Mouse (Mus musculus) neural tube, embryonic 15.5 days (tissue): Measurements from ENCODE around the gene Cdon. TPM values are rescaled to one million over a fixed set of nuclear protein-coding genes. Genes with fewer than 3 reads are reported as not detected.

Experiments
- ATAC-seq: fragments of 200-750 bp; cut with Nextera tagmentation; 2 replicates; pipeline ENCODE4 v1.8.0; 2017; ENCODE audit warnings: mild to moderate bottlenecking, moderate TSS enrichment, moderate library complexity; ENCODE audit not compliant: low FRiP score
- H3K27ac ChIP-seq: fragments of 300-500 bp; sonication (generic); replicated peaks from 2 replicates; pipeline ENCODE4 v1.5.1; 2015; ENCODE audit warnings: mild to moderate bottlenecking, inconsistent platforms
- H3K27me3 ChIP-seq: fragments of 300-500 bp; sonication (generic); replicated peaks from 2 replicates; pipeline ENCODE4 v1.6.1; 2015; ENCODE audit warnings: inconsistent platforms
- H3K36me3 ChIP-seq: fragments of 300-500 bp; sonication (generic); 2 replicates; pipeline ENCODE4 v1.6.1; 2015; ENCODE audit warnings: inconsistent platforms
- H3K4me1 ChIP-seq: fragments of 300-500 bp; sonication (generic); 2 replicates; pipeline ENCODE4 v1.6.1; 2015; ENCODE audit warnings: inconsistent platforms
- H3K4me2 ChIP-seq: fragments of 300-500 bp; sonication (generic); 2 replicates; pipeline ENCODE4 v1.6.1; 2015; ENCODE audit warnings: inconsistent platforms, mild to moderate bottlenecking, moderate library complexity
- H3K4me3 ChIP-seq: fragments of 300-500 bp; sonication (generic); replicated peaks from 2 replicates; pipeline ENCODE4 v1.5.1; 2015; ENCODE audit warnings: mild to moderate bottlenecking, inconsistent platforms
- H3K9ac ChIP-seq: fragments of 300-500 bp; sonication (generic); replicated peaks from 2 replicates; pipeline ENCODE4 v1.6.1; 2015; ENCODE audit warnings: mild to moderate bottlenecking, inconsistent platforms
- H3K9me3 ChIP-seq: fragments of 300-500 bp; sonication (generic); replicated peaks from 2 replicates; pipeline ENCODE4 v1.6.1; 2016; ENCODE audit warnings: inconsistent platforms
- WGBS: fragments of 180-500 bp; shearing (Covaris S2); methylation state at CpG from one replicate; pipeline ENCODE4 v1.1.7; 2015; ENCODE audit warnings: mixed read lengths; 5-methylcytosine and 5-hydroxymethylcytosine counted together
- polyA plus RNA-seq: library from polyadenylated mRNA; unstranded; fragments of >200 nt; fragmentation: Nextera tagmentation; extraction: Ambion mirVana; gene quantifications from 2 replicates; pipeline ENCODE4 v1.2.1, GENCODE M21; 2015

Gene Cdon
- polyA plus RNA-seq, 1 experiment from 2014 or later, result 3.6 TPM

DNA sequence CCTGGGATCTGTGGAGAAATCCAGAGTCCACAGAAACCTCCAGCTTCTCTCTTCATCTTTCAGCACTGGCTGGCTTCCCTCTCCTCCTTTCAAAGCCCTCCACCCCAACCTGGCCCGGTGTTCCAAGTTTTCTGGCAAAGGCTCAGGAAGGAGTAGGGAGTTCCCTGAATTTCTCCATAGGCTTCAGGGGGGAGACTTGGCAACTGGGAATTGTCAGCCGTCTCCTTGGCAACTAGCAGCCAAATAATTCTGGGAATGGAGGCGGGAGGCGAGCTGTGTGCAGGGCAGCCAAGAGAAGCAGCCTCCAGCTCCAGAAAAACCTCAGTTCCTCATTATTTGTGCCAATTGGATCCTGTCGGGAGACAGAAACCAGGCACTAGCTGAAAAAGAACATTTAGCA is 102.6 kb downstream of the Cdon start:
- H3K9me3 ChIP-seq, result no peaks in the 10 kb centered on the region
- 17% methylated on average over 5 of the region's 5 CpGs for WGBS
- H3K36me3 ChIP-seq, result no peaks in the 10 kb centered on the region
- H3K4me2 ChIP-seq, result peak overlapping the region; percentile 20; the same call in 1 of the 2 replicates
- H3K9ac ChIP-seq, result no peak overlapping the region
- peaks cover 12% of the 10 kb centered on the region for H3K4me1 ChIP-seq
- H3K27me3 ChIP-seq, result no peaks in the 10 kb centered on the region
- peak; percentile 78 for ATAC-seq
- H3K27ac ChIP-seq, result peak overlapping the region; percentile 58
- no peak overlapping the region for H3K4me3 ChIP-seq

- WGBS, result 16% methylated on average over 7 of the region's 7 CpGs
- Histone ChIP-seq H3K27me3 (no peaks in the 10 kb centered on the region), H3K4me2 (peak overlapping the region; percentile 20), H3K27ac (peak overlapping the region; percentile 58), H3K9me3 (no peaks in the 10 kb centered on the region), H3K4me1 (peaks cover 14% of the 10 kb centered on the region), H3K4me3 (no peak overlapping the region), H3K9ac (no peak overlapping the region), H3K36me3 (no peaks in the 10 kb centered on the region)
- peak; percentile 78 for ATAC-seq
Observed at GRCm38 (mm10) chr9:35523941-35524411, 103.0 kb downstream of the Cdon start.

- Histone ChIP-seq H3K4me2 (no peak overlapping the region), H3K9me3 (no peaks in the 10 kb centered on the region), H3K36me3 (no peaks in the 10 kb centered on the region), H3K4me3 (no peak overlapping the region), H3K27ac (peak overlapping the region; percentile 61), H3K9ac (no peak overlapping the region), H3K4me1 (peaks cover 10% of the 10 kb centered on the region), H3K27me3 (no peaks in the 10 kb centered on the region)
- WGBS, result 51% methylated on average over 3 of the region's 3 CpGs
- peak; percentile 85 for ATAC-seq
Observed at GRCm38 (mm10) chr9:35529141-35529540, 108.2 kb downstream of the Cdon start.

GRCm38 (mm10) chr9:35529796-35530195 is 108.9 kb downstream of the Cdon start:
- no peak overlapping the region for H3K4me2 ChIP-seq
- no peaks in the 10 kb centered on the region for H3K27me3 ChIP-seq
- H3K9ac ChIP-seq, result no peak overlapping the region
- H3K9me3 ChIP-seq, result no peaks in the 10 kb centered on the region
- H3K4me3 ChIP-seq, result no peak overlapping the region
- 0 out of 2 replicates have a peak overlapping the region, but pooled peaks have one; percentile 37 for H3K27ac ChIP-seq
- ATAC-seq, result no peak
- WGBS, result 19% methylated on average over 1 of the region's 1 CpGs
- H3K36me3 ChIP-seq, result no peaks in the 10 kb centered on the region
- H3K4me1 ChIP-seq, result peaks cover 8% of the 10 kb centered on the region

- Histone ChIP-seq H3K4me1 (peaks cover 8% of the 10 kb centered on the region), H3K4me2 (no peak overlapping the region), H3K9me3 (no peaks in the 10 kb centered on the region), H3K27ac (no peak overlapping the region), H3K4me3 (no peak overlapping the region), H3K9ac (no peak overlapping the region), H3K36me3 (no peaks in the 10 kb centered on the region), H3K27me3 (no peaks in the 10 kb centered on the region)
- no peak for ATAC-seq
- WGBS, result 63% methylated on average over 9 of the region's 9 CpGs
Observed at GRCm38 (mm10) chr9:35533266-35533665, 112.3 kb downstream of the Cdon start.

- no peak overlapping the region for H3K27ac ChIP-seq
- ATAC-seq, result peak; percentile 89
- no peak overlapping the region for H3K4me2 ChIP-seq
- 7% methylated on average over 2 of the region's 2 CpGs for WGBS
- no peaks in the 10 kb centered on the region for H3K27me3 ChIP-seq
- no peak overlapping the region for H3K4me3 ChIP-seq
- no peaks in the 10 kb centered on the region for H3K4me1 ChIP-seq
- no peak overlapping the region for H3K9ac ChIP-seq
- no peaks in the 10 kb centered on the region for H3K9me3 ChIP-seq
- H3K36me3 ChIP-seq, result no peaks in the 10 kb centered on the region
Observed at GRCm38 (mm10) chr9:35535110-35535509, 114.2 kb downstream of the Cdon start.

- H3K4me1 ChIP-seq, result no peaks in the 10 kb centered on the region
- 79% methylated on average over 4 of the region's 4 CpGs for WGBS
- no peak overlapping the region for H3K9ac ChIP-seq
- 0 out of 2 replicates have a peak, but pooled peaks cover 5% of the 10 kb centered on the region for H3K36me3 ChIP-seq
- H3K9me3 ChIP-seq, result no peaks in the 10 kb centered on the region
- no peaks in the 10 kb centered on the region for H3K27me3 ChIP-seq
- no peak overlapping the region for H3K4me2 ChIP-seq
- H3K4me3 ChIP-seq, result no peak overlapping the region
- H3K27ac ChIP-seq, result no peak overlapping the region
- no peak for ATAC-seq
Observed at GRCm38 (mm10) chr9:35535876-35536275, 114.9 kb downstream of the Cdon start.

GRCm38 (mm10) chr9:35539001-35539750 is 118.2 kb downstream of the Cdon start:
- WGBS, result 76% methylated on average over 13 of the region's 13 CpGs
- Histone ChIP-seq H3K4me2 (no peak overlapping the region), H3K36me3 (peaks cover 20% of the 10 kb centered on the region), H3K4me3 (no peak overlapping the region), H3K9me3 (no peaks in the 10 kb centered on the region), H3K27ac (no peak overlapping the region), H3K27me3 (no peaks in the 10 kb centered on the region), H3K9ac (no peak overlapping the region), H3K4me1 (no peaks in the 10 kb centered on the region)
- no peak for ATAC-seq

- H3K4me1 ChIP-seq, result no peaks in the 10 kb centered on the region
- 91% methylated on average over 5 of the region's 5 CpGs for WGBS
- no peak for ATAC-seq
Observed at GRCm38 (mm10) chr9:35541024-35541423, 120.1 kb downstream of the Cdon start.

DNA sequence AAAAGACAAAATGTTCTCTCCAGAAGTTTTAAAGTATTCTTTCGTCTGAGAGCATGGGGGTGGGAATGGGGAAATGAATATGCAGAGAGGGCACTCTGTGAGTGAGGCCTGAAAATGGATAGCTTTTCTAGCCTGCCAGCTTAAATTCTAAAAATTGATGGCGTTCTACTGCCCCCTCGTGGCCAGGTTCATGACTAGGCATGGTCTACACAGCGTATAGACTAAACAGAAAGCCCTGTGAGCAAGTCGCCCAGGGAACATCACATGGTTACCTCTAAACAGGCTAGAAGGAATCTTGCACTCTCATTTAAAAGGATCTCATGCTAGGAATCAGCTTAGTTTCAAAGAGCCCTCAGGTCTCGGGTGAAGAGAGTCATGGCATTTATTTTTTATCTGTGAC is 120.6 kb downstream of the Cdon start:
- peak; percentile 73 for ATAC-seq
- peaks cover 41% of the 10 kb centered on the region for H3K36me3 ChIP-seq
- H3K4me2 ChIP-seq, result no peak overlapping the region
- no peak overlapping the region for H3K9ac ChIP-seq
- H3K4me1 ChIP-seq, result no peaks in the 10 kb centered on the region
- H3K27ac ChIP-seq, result no peak overlapping the region
- H3K9me3 ChIP-seq, result no peaks in the 10 kb centered on the region
- no peaks in the 10 kb centered on the region for H3K27me3 ChIP-seq
- H3K4me3 ChIP-seq, result no peak overlapping the region
- WGBS, result 9% methylated on average over 6 of the region's 6 CpGs

More at GRCm38 (mm10) chr9:35541024-35541423, 120.1 kb downstream of the Cdon start:
- Histone ChIP-seq H3K27ac (no peak overlapping the region), H3K9me3 (no peaks in the 10 kb centered on the region), H3K4me2 (no peak overlapping the region), H3K27me3 (no peaks in the 10 kb centered on the region), H3K4me3 (no peak overlapping the region), H3K36me3 (peaks cover 37% of the 10 kb centered on the region), H3K9ac (no peak overlapping the region)

- Histone ChIP-seq H3K27ac (no peak overlapping the region), H3K4me2 (no peak overlapping the region), H3K4me3 (no peak overlapping the region), H3K27me3 (no peaks in the 10 kb centered on the region), H3K9me3 (no peaks in the 10 kb centered on the region), H3K9ac (no peak overlapping the region), H3K4me1 (no peaks in the 10 kb centered on the region), H3K36me3 (peaks cover 46% of the 10 kb centered on the region)
- no peak for ATAC-seq
- WGBS, result 79% methylated on average over 6 of the region's 6 CpGs
Observed at GRCm38 (mm10) chr9:35541941-35542340, 121.0 kb downstream of the Cdon start.

DNA sequence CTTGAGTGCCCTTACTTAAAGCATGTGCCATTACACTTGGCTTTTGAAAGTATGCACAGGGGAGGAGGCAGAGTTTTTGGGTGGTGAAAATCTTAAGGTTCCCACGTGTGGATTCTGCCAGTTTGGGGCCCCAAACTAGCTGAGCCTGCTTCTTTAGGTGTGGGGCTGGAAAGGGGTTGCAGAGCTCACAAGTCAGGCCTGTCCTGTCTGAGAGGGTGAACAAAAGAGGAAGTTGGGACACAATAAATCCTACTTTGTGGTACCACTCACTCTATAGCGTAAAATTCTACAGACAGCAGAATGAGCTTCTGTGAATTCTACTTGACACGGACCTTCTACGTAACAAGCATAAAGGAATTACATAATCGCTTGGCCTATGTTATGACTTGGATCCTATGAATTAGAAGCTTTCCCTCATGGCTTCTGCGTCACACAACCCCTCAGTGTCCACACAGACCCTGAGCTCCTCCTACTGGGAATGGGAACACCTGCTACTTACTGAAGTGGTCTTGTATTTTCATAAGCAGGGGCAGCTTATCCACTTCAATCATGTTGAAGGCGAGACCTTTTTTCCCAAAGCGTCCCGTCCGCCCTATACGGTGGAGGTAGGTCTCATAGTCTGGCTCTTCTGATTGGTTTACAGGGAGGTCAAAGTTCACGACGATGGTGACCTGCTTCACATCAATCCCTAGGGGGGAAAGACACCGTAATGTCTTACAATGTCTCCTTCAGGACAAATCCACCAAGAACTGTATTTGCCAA is 122.4 kb downstream of the Cdon start:
- WGBS, result 78% methylated on average over 14 of the region's 14 CpGs
- peaks cover 57% of the 10 kb centered on the region for H3K36me3 ChIP-seq

More for the DNA sequence above, 122.4 kb downstream of the Cdon start:
- Histone ChIP-seq H3K9ac (no peak overlapping the region), H3K27ac (no peak overlapping the region), H3K4me2 (no peak overlapping the region), H3K4me1 (no peaks in the 10 kb centered on the region), H3K27me3 (no peaks in the 10 kb centered on the region), H3K9me3 (no peaks in the 10 kb centered on the region), H3K4me3 (no peak overlapping the region)
- no peak for ATAC-seq
